Mouse (Mus musculus): ENCODE data around the gene Rhoc.
"Not testable (repeated sequence)": the region's sequence is repeated elsewhere in the genome, so short reads cannot be mapped to it uniquely, and the experiment has no call there.

The Rhoc gene

DNA sequence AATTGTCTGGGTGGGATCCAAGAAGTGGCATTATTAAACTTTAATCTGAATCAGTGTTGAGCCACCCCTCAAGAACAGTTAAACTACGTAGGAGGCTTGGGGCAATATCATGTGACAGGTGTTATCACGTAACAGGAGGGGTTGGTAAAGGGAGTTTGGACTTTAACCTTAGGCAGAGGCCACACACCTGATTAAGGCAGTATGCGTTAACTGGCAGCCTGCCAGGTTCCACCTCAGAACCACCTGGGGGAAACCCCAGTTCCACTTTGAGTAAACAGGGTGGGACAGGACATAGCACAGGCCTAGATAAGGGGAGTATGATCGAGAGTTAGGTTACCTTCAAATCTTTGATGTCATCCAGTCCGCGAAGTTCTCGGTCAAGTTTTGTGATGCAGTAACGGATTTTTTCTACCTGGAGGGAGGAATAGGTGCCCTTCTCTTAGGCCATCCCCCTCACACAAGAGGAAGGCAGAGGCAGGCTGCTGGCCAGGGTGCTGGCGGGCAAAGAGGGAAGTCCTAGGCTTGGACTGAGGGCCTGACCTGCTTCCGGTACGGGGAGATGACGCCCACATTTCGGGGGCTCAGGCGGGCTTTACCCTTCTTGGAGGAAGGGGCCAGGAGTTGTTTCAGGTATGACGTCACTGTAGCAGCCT, 8.4 kb downstream of the Rhoc start:
- Histone ChIP-seq H3K9me3 (ENCODE audit: low read length) (no peaks in the 10 kb centered on the region), H3K4me3 (replicated peaks; ENCODE audit: low read length) (peak overlapping the region; percentile 57; the same call in 1 of the 2 replicates), H3K36me3 (ENCODE audit: insufficient read depth, low read length) (peaks cover 96% of the 10 kb centered on the region), H3K27me3 (ENCODE audit: insufficient read depth, low read length) (no peaks in the 10 kb centered on the region), H3K4me1 (replicated peaks; ENCODE audit: low read depth, low read length) (peaks cover 95% of the 10 kb centered on the region)
- TF ChIP-seq NANOG (IDR thresholded peaks at IDR 0.05; ENCODE audit: borderline replicate concordance, low read length) (no peak), POU5F1 (IDR thresholded peaks at IDR 0.05; ENCODE audit: borderline replicate concordance, low read length) (no peak), CTCF (conservative IDR thresholded peaks at IDR 0.05; ENCODE audit: low read length) (no peak)

DNA sequence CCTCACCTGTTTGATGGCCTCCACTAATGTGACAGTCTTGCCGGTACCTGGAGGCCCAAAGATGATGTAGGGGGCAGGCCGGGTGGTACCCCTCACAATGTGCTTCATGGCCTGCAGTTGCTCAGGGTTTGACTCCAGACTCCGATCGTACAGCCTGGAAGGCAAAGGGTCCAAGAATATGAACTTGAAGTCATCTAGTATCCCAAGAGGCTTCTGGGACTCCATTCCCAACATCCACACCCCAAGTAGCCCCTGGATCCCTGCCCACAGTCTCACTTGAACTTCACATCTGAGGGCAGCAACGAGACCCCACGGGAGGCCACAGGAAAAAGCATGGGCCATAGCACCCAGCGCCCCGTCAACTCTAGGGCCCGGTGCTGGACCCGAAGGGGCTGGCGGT, 12.5 kb downstream of the Rhoc start:
- H3K36me3 ChIP-seq (ENCODE audit: insufficient read depth, low read length), result peaks cover 95% of the 10 kb centered on the region
- TF ChIP-seq POU5F1 (IDR thresholded peaks at IDR 0.05; ENCODE audit: borderline replicate concordance, low read length) (no peak), CTCF (conservative IDR thresholded peaks at IDR 0.05; ENCODE audit: low read length) (no peak), NANOG (IDR thresholded peaks at IDR 0.05; ENCODE audit: borderline replicate concordance, low read length) (no peak)

DNA sequence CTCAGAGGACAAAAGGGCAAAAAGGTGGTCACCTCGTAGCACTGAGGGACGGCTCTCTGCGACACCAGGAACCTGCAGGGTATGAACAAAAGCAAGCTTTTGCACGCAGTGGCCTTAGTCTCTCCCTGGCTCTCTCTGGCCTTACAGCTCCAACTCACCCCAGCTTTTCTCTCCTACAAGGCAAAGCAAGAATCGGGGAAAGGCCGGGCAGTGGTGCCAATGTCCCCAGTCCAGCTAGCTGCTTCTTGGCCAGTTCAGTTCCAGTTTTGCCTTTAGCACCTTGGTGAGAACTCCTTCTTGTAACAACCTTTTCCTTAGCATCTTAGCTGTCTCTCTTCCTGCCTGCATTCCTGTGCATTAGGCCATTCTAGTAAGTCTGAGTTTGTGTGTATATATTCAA, 13.3 kb downstream of the Rhoc start:
- H3K9me3 ChIP-seq (ENCODE audit: low read length), result no peaks in the 10 kb centered on the region
- no peaks in the 10 kb centered on the region for H3K27me3 ChIP-seq (ENCODE audit: insufficient read depth, low read length)
- no peak for TF ChIP-seq POU5F1 (IDR thresholded peaks at IDR 0.05; ENCODE audit: borderline replicate concordance, low read length)
- TF ChIP-seq CTCF (conservative IDR thresholded peaks at IDR 0.05; ENCODE audit: low read length), result no peak
- no peak for TF ChIP-seq NANOG (IDR thresholded peaks at IDR 0.05; ENCODE audit: borderline replicate concordance, low read length)
- H3K4me1 ChIP-seq (replicated peaks; ENCODE audit: low read depth, low read length), result peaks cover 80% of the 10 kb centered on the region
- H3K36me3 ChIP-seq (ENCODE audit: insufficient read depth, low read length), result peaks cover 95% of the 10 kb centered on the region
- no peak overlapping the region for H3K4me3 ChIP-seq (replicated peaks; ENCODE audit: low read length)

More for the DNA sequence above, 12.5 kb downstream of the Rhoc start:
- no peak overlapping the region for H3K4me3 ChIP-seq (replicated peaks; ENCODE audit: low read length)
- H3K9me3 ChIP-seq (ENCODE audit: low read length), result no peaks in the 10 kb centered on the region
- peaks cover 80% of the 10 kb centered on the region for H3K4me1 ChIP-seq (replicated peaks; ENCODE audit: low read depth, low read length)
- H3K27me3 ChIP-seq (ENCODE audit: insufficient read depth, low read length), result no peaks in the 10 kb centered on the region

DNA sequence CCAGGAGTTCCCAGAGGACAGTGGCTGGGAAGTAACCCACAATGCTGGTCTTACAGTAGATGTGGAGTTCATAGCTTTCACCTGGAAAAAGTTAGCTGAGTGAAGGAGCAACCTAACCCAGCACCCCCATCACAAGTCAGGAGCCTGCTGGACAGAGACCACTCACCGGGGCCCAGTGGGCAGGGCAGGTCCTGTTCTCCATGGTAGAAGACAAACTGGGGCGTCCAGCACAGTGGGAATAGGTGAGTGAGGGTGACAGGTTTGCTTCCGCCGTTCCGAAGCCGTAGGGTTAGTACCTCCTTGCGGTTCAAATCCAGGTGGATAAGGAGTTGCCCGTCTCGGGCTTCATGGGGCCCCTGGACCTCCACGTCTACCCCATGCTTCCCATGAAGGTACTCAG, 16.1 kb downstream of the Rhoc start:
- Histone ChIP-seq H3K27me3 (ENCODE audit: insufficient read depth, low read length) (no peaks in the 10 kb centered on the region), H3K9me3 (ENCODE audit: low read length) (no peaks in the 10 kb centered on the region), H3K4me3 (replicated peaks; ENCODE audit: low read length) (peak overlapping the region; percentile 29; the same call in 1 of the 2 replicates), H3K36me3 (ENCODE audit: insufficient read depth, low read length) (peaks cover 89% of the 10 kb centered on the region), H3K4me1 (replicated peaks; ENCODE audit: low read depth, low read length) (peaks cover 76% of the 10 kb centered on the region)
- TF ChIP-seq POU5F1 (IDR thresholded peaks at IDR 0.05; ENCODE audit: borderline replicate concordance, low read length) (no peak), NANOG (IDR thresholded peaks at IDR 0.05; ENCODE audit: borderline replicate concordance, low read length) (no peak), CTCF (conservative IDR thresholded peaks at IDR 0.05; ENCODE audit: low read length) (no peak)

DNA sequence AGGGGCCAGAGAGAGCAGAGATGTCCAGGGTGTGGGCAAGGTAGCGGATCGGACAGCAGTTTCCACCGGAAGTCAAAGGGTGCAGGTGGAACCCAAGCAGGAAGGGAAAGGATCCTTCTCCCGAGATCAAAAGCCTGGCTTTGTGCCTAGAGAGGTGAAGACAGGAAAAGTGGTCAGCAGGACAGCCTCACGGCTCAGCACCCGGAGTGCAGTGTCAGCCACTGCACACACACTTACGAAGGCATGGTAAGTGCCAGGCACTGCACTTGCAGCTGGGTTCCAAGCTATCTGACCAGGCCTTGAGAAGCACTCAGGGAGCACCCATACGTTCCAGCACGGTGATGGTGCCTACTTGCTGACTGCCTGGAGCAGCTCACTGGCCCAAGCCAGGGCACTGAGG, 17.4 kb downstream of the Rhoc start:
- peaks cover 76% of the 10 kb centered on the region for H3K36me3 ChIP-seq (ENCODE audit: insufficient read depth, low read length)
- H3K9me3 ChIP-seq (ENCODE audit: low read length), result no peaks in the 10 kb centered on the region
- H3K27me3 ChIP-seq (ENCODE audit: insufficient read depth, low read length), result no peaks in the 10 kb centered on the region
- H3K4me3 ChIP-seq (replicated peaks; ENCODE audit: low read length), result peak overlapping the region; percentile 3; the same call in 1 of the 2 replicates
- peaks cover 64% of the 10 kb centered on the region for H3K4me1 ChIP-seq (replicated peaks; ENCODE audit: low read depth, low read length)
- TF ChIP-seq CTCF (conservative IDR thresholded peaks at IDR 0.05; ENCODE audit: low read length) (no peak), POU5F1 (IDR thresholded peaks at IDR 0.05; ENCODE audit: borderline replicate concordance, low read length) (no peak), NANOG (IDR thresholded peaks at IDR 0.05; ENCODE audit: borderline replicate concordance, low read length) (no peak)

DNA sequence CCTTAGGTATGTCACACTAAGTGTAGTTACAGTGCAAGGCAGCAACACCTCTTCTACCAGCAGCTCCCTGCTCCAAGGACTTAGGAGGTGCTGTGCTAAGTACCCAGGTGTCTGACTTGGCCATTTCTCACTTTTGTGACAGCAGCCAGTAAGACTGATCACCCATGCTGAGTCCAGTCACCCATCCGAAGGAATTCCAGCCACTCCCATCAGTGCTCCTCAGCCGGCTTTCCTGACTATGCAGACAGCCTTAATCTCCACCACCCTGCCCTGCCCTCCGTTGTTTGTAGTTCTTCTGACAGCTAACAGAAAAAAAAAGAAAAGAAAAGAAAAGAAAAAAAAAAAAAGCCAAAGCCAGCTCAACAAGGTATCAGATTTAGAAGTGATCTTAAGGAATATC, 23.6 kb downstream of the Rhoc start:
- Histone ChIP-seq H3K4me1 (replicated peaks; ENCODE audit: low read depth, low read length) (peaks cover 68% of the 10 kb centered on the region), H3K9me3 (ENCODE audit: low read length) (no peaks in the 10 kb centered on the region), H3K36me3 (ENCODE audit: insufficient read depth, low read length) (peaks cover 27% of the 10 kb centered on the region), H3K27me3 (ENCODE audit: insufficient read depth, low read length) (no peaks in the 10 kb centered on the region), H3K4me3 (replicated peaks; ENCODE audit: low read length) (peak overlapping the region; percentile 46)
- no peak for TF ChIP-seq CTCF (conservative IDR thresholded peaks at IDR 0.05; ENCODE audit: low read length)
- no peak for TF ChIP-seq POU5F1 (IDR thresholded peaks at IDR 0.05; ENCODE audit: borderline replicate concordance, low read length)
- no peak for TF ChIP-seq NANOG (IDR thresholded peaks at IDR 0.05; ENCODE audit: borderline replicate concordance, low read length)

DNA sequence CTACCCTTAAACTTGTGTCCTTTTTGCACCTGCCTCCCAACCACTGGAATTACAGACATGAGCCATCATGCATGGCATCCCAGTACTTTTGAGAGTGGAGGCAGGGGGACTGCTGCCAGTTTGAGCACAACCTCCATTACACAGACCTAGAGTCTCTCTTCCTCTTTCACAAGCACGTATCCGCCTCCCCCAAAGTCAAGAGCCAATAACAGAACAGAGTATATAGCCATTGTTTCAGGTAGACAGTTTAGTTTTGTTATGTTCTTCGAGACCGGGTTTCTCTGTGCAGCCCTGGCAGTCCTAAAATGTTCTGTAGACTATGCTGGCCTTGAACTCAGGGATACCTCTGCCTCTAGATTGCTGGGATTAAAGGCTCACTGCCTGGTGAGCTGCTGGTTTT, 24.1 kb downstream of the Rhoc start:
- H3K36me3 ChIP-seq (ENCODE audit: insufficient read depth, low read length), result peaks cover 22% of the 10 kb centered on the region
- H3K4me1 ChIP-seq (replicated peaks; ENCODE audit: low read depth, low read length), result peaks cover 66% of the 10 kb centered on the region
- TF ChIP-seq POU5F1 (IDR thresholded peaks at IDR 0.05; ENCODE audit: borderline replicate concordance, low read length), result no peak
- no peaks in the 10 kb centered on the region for H3K9me3 ChIP-seq (ENCODE audit: low read length)
- peak overlapping the region; percentile 46 for H3K4me3 ChIP-seq (replicated peaks; ENCODE audit: low read length)
- H3K27me3 ChIP-seq (ENCODE audit: insufficient read depth, low read length), result no peaks in the 10 kb centered on the region

DNA sequence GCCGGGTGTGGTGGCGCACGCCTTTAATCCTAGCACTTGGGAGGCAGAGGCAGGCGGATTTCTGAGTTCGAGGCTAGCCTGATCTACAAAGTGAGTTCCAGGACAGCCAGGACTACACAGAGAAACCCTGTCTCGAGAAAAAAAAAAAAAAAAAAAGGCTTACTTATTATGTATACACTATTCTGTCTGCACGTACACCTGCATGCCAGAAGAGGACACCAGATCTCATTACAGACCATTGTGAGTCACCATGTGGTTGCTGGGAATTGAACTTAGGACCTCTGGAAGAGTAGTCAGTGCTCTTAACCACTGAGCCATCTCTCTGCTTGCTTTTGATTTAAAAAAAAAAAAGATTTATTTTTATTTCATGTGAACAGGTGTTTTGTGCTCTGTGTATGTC, 25.1 kb downstream of the Rhoc start:
- peak overlapping the region; percentile 93 for H3K4me3 ChIP-seq (replicated peaks; ENCODE audit: low read length)

DNA sequence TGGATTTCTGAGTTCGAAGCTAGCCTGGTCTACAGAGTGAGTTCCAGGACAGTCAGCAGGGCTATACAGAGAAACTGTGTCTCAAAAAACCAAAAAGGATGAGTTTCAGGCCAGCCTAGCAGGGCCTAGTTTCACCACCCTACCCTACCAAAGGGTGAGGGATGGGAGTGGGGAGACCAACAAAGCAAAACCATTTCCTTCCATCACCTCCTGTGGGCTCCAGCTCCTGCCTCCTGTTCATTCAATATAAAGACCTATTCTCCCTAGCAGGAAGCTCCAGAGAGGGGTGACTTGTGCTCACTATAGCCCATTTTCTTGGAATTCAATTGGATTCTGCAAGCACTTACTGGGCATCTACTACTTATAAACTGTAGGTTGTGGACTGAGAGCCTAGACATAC, 26.6 kb downstream of the Rhoc start:
- H3K27me3 ChIP-seq (ENCODE audit: insufficient read depth, low read length), result no peaks in the 10 kb centered on the region
- peak overlapping the region; percentile 93 for H3K4me3 ChIP-seq (replicated peaks; ENCODE audit: low read length)
- H3K36me3 ChIP-seq (ENCODE audit: insufficient read depth, low read length), result 0 out of 2 replicates have a peak, but pooled peaks cover 12% of the 10 kb centered on the region
- no peak for TF ChIP-seq POU5F1 (IDR thresholded peaks at IDR 0.05; ENCODE audit: borderline replicate concordance, low read length)
- peak; percentile 84 for TF ChIP-seq NANOG (IDR thresholded peaks at IDR 0.05; ENCODE audit: borderline replicate concordance, low read length)
- no peak for TF ChIP-seq CTCF (conservative IDR thresholded peaks at IDR 0.05; ENCODE audit: low read length)
- H3K9me3 ChIP-seq (ENCODE audit: low read length), result no peaks in the 10 kb centered on the region
- peaks cover 68% of the 10 kb centered on the region for H3K4me1 ChIP-seq (replicated peaks; ENCODE audit: low read depth, low read length)

More for the DNA sequence above, 25.1 kb downstream of the Rhoc start:
- H3K27me3 ChIP-seq (ENCODE audit: insufficient read depth, low read length); H3K9me3 ChIP-seq (ENCODE audit: low read length): not testable (repeated sequence)
- peaks cover 57% of the 10 kb centered on the region for H3K4me1 ChIP-seq (replicated peaks; ENCODE audit: low read depth, low read length)
- H3K36me3 ChIP-seq (ENCODE audit: insufficient read depth, low read length), result peaks cover 12% of the 10 kb centered on the region; the same call in 1 of the 2 replicates

All from E14TG2a.4 (cell line).